Mouse (Mus musculus): ENCODE results near the gene Bcl11b. TPM values are rescaled to one million over a fixed set of nuclear protein-coding genes. Genes with fewer than 3 reads are reported as not detected.

Gene Bcl11b
- polyA plus RNA-seq, 1 experiment = 0.11 TPM

DNA sequence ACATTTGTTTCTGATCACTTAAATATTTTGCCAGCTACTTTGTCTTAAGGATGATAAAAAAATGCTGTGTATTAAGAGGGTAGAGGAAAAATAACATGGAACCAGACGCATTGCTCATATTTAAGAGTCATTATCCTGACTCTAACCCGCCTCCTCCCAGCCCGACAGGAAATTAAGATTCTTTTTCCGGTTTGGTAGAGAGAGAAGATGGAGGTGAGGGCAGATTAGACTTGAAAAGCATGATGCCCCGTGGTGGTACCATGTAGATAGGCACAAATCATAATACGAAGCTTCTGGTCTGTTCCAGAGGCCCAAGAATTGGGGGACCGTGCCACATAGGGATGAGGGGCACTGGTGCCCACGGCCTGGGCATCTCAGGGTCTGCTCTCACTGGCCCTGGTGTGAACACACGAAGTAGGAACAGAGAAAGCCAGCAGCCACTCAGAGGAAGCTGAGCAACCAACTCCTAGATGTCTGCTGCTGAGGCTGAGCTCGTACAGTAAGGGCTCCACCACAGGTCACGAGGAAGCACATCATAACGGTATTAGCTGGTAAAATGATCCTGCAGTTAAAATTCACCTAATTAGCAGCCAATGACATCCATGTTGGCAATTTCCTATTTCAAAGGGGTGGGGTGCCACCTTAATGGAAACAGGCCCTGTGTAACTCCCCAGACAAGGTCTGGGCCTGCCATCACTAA, 32.2 kb downstream of the Bcl11b start:
- no peak for TF ChIP-seq POLR2A (IDR thresholded peaks at IDR 0.05; ENCODE audit: control insufficient read depth, low read depth, low read length)
- no peak for TF ChIP-seq CTCF (IDR thresholded peaks at IDR 0.05; ENCODE audit: control insufficient read depth, insufficient read depth, insufficient replicate concordance, low read depth, low read length)
- Histone ChIP-seq H3K36me3 (ENCODE audit: control insufficient read depth, insufficient read depth, low read length) (no peaks in the 10 kb centered on the region), H3K27ac (ENCODE audit: control insufficient read depth, insufficient read depth, low read depth, low read length) (no peak overlapping the region), H3K27me3 (ENCODE audit: control insufficient read depth, insufficient read depth, low read length) (no peaks in the 10 kb centered on the region), H3K4me3 (ENCODE audit: control insufficient read depth, low read depth, low read length) (no peak overlapping the region), H3K4me1 (ENCODE audit: control insufficient read depth, insufficient read depth, low read length) (peaks cover 3% of the 10 kb centered on the region; the same call in 1 of the 2 replicates)

DNA sequence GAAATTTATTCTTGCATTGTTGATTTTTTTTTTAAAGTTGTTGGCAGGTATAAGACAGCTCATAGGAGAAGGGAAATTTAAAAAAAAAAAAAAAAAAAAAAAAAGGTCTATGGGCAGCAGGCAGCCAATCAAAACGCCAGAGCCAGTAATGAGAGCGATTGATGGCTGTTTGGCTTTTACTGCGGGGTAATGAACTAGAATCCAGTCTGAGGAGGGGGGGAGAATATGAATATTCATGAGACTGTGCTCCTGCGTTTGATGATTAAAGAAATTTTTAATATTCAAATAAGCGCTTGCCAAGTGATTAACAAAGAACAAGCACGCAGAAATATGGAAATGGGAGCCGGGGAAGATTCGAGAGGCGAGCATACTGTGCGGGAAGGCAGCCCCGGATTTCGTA, 32.8 kb downstream of the Bcl11b start:
- no peak overlapping the region for H3K4me3 ChIP-seq (ENCODE audit: control insufficient read depth, low read depth, low read length)
- no peak overlapping the region for H3K27ac ChIP-seq (ENCODE audit: control insufficient read depth, insufficient read depth, low read depth, low read length)
- no peaks in the 10 kb centered on the region for H3K27me3 ChIP-seq (ENCODE audit: control insufficient read depth, insufficient read depth, low read length)
- TF ChIP-seq CTCF (IDR thresholded peaks at IDR 0.05; ENCODE audit: control insufficient read depth, insufficient read depth, insufficient replicate concordance, low read depth, low read length) (no peak), POLR2A (IDR thresholded peaks at IDR 0.05; ENCODE audit: control insufficient read depth, low read depth, low read length) (no peak)
- peaks cover 7% of the 10 kb centered on the region for H3K4me1 ChIP-seq (ENCODE audit: control insufficient read depth, insufficient read depth, low read length)
- no peaks in the 10 kb centered on the region for H3K36me3 ChIP-seq (ENCODE audit: control insufficient read depth, insufficient read depth, low read length)

GRCm38 (mm10) chr12:107969841-107970371, 33.5 kb downstream of the Bcl11b start:
- Histone ChIP-seq H3K4me1 (ENCODE audit: control insufficient read depth, insufficient read depth, low read length) (peaks cover 13% of the 10 kb centered on the region), H3K27me3 (ENCODE audit: control insufficient read depth, insufficient read depth, low read length) (no peaks in the 10 kb centered on the region), H3K27ac (ENCODE audit: control insufficient read depth, insufficient read depth, low read depth, low read length) (no peak overlapping the region), H3K4me3 (ENCODE audit: control insufficient read depth, low read depth, low read length) (peak overlapping the region; percentile 30; the same call in 1 of the 2 replicates), H3K36me3 (ENCODE audit: control insufficient read depth, insufficient read depth, low read length) (no peaks in the 10 kb centered on the region)
- TF ChIP-seq POLR2A (IDR thresholded peaks at IDR 0.05; ENCODE audit: control insufficient read depth, low read depth, low read length) (no peak), CTCF (IDR thresholded peaks at IDR 0.05; ENCODE audit: control insufficient read depth, insufficient read depth, insufficient replicate concordance, low read depth, low read length) (no peak)

DNA sequence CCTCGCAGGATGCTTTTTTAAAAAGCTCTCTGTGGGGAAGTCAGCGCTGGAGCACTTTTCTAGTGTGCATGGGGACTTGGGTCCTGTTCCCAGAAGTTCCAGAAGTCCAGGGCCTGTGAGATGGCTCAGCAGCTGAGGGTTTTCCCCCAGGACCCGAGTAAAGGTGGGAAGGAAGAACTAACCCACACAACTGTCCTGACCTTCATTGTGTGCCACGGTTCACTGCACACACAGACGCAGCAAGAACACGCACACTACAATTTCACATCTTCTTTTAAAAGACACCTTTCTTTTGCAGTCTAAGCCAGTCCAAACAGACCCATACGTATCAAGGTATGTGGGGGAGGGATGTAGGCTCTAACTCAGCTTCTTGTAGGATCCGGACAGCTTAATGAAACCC, 34.3 kb downstream of the Bcl11b start:
- no peaks in the 10 kb centered on the region for H3K36me3 ChIP-seq (ENCODE audit: control insufficient read depth, insufficient read depth, low read length)
- H3K4me3 ChIP-seq (ENCODE audit: control insufficient read depth, low read depth, low read length) = no peak overlapping the region
- no peak for TF ChIP-seq CTCF (IDR thresholded peaks at IDR 0.05; ENCODE audit: control insufficient read depth, insufficient read depth, insufficient replicate concordance, low read depth, low read length)
- TF ChIP-seq POLR2A (IDR thresholded peaks at IDR 0.05; ENCODE audit: control insufficient read depth, low read depth, low read length) = no peak
- H3K4me1 ChIP-seq (ENCODE audit: control insufficient read depth, insufficient read depth, low read length) = peaks cover 17% of the 10 kb centered on the region
- no peak overlapping the region for H3K27ac ChIP-seq (ENCODE audit: control insufficient read depth, insufficient read depth, low read depth, low read length)
- no peaks in the 10 kb centered on the region for H3K27me3 ChIP-seq (ENCODE audit: control insufficient read depth, insufficient read depth, low read length)

GRCm38 (mm10) chr12:107968331-107968730, 35.1 kb downstream of the Bcl11b start:
- H3K36me3 ChIP-seq (ENCODE audit: control insufficient read depth, insufficient read depth, low read length) = no peaks in the 10 kb centered on the region
- no peak overlapping the region for H3K4me3 ChIP-seq (ENCODE audit: control insufficient read depth, low read depth, low read length)
- H3K27me3 ChIP-seq (ENCODE audit: control insufficient read depth, insufficient read depth, low read length) = no peaks in the 10 kb centered on the region
- peaks cover 17% of the 10 kb centered on the region for H3K4me1 ChIP-seq (ENCODE audit: control insufficient read depth, insufficient read depth, low read length)
- H3K27ac ChIP-seq (ENCODE audit: control insufficient read depth, insufficient read depth, low read depth, low read length) = no peak overlapping the region
- TF ChIP-seq POLR2A (IDR thresholded peaks at IDR 0.05; ENCODE audit: control insufficient read depth, low read depth, low read length) = no peak
- TF ChIP-seq CTCF (IDR thresholded peaks at IDR 0.05; ENCODE audit: control insufficient read depth, insufficient read depth, insufficient replicate concordance, low read depth, low read length) = no peak

DNA sequence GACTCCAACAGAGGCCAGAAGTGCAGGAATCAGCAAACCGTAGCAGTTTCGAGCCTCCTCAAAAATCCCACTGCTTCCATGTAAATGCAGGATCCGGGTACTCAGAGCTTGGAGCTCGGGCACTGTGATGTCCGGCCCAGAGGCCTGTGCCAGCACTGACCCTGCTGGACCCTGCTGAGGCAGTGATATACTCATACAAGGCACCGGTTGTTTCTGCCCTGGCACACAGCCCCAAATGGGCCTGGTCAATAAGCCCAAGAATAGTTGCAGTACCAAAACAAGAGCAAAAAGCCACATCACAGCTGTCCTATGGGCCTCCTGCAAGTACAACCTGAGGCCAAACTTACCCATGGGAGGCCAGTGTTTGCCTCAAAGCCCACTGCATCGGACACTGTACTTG, 36.4 kb downstream of the Bcl11b start:
- H3K4me1 ChIP-seq (ENCODE audit: control insufficient read depth, insufficient read depth, low read length) = peaks cover 17% of the 10 kb centered on the region
- no peak overlapping the region for H3K4me3 ChIP-seq (ENCODE audit: control insufficient read depth, low read depth, low read length)
- no peak for TF ChIP-seq CTCF (IDR thresholded peaks at IDR 0.05; ENCODE audit: control insufficient read depth, insufficient read depth, insufficient replicate concordance, low read depth, low read length)
- TF ChIP-seq POLR2A (IDR thresholded peaks at IDR 0.05; ENCODE audit: control insufficient read depth, low read depth, low read length) = no peak
- no peak overlapping the region for H3K27ac ChIP-seq (ENCODE audit: control insufficient read depth, insufficient read depth, low read depth, low read length)
- no peaks in the 10 kb centered on the region for H3K27me3 ChIP-seq (ENCODE audit: control insufficient read depth, insufficient read depth, low read length)
- no peaks in the 10 kb centered on the region for H3K36me3 ChIP-seq (ENCODE audit: control insufficient read depth, insufficient read depth, low read length)

DNA sequence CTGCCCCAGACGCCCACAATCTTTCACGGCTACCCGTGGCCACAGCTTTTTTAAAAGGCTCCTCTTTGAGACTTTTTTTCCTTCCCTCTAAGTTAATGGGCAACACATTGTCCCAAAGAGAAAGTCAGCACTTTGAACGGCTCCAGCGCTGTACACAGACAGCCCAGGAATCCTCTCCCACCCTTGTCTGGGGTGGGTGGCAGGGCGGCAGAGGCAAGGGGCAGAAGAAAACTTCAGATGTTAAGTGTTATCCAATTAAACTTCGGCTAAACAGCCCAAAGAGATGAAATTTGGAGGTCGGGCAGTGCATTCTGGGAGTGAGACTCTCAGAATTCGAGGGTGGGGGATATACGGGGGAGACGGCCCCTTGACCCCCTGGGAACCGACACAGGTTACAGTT, 38.3 kb downstream of the Bcl11b start:
- peaks cover 17% of the 10 kb centered on the region for H3K4me1 ChIP-seq (ENCODE audit: control insufficient read depth, insufficient read depth, low read length)

More for the DNA sequence above, 38.3 kb downstream of the Bcl11b start:
- Histone ChIP-seq H3K4me3 (ENCODE audit: control insufficient read depth, low read depth, low read length) (peak overlapping the region; percentile 38), H3K36me3 (ENCODE audit: control insufficient read depth, insufficient read depth, low read length) (no peaks in the 10 kb centered on the region), H3K27ac (ENCODE audit: control insufficient read depth, insufficient read depth, low read depth, low read length) (no peak overlapping the region), H3K27me3 (ENCODE audit: control insufficient read depth, insufficient read depth, low read length) (no peaks in the 10 kb centered on the region)
- TF ChIP-seq POLR2A (IDR thresholded peaks at IDR 0.05; ENCODE audit: control insufficient read depth, low read depth, low read length) (no peak), CTCF (IDR thresholded peaks at IDR 0.05; ENCODE audit: control insufficient read depth, insufficient read depth, insufficient replicate concordance, low read depth, low read length) (no peak)

Measured in testis, adult 2 months (tissue).